Mouse (Mus musculus) lung, embryonic 14.5 days (tissue): Measurements from ENCODE around the gene Xntrpc. TPM values are rescaled to one million over a fixed set of nuclear protein-coding genes. Genes with fewer than 3 reads are reported as not detected.

Experiments
- ATAC-seq: fragments of 200-750 bp; cut with Nextera tagmentation; 2 replicates; pipeline ENCODE4 v1.8.0; 2017; ENCODE audit warnings: mild to moderate bottlenecking, moderate TSS enrichment, moderate library complexity; ENCODE audit not compliant: insufficient read depth
- DNase-seq: peaks from one replicate; pipeline ENCODE4 v3.0.0-alpha.2; 2015
- H3K27ac ChIP-seq: fragments of 300-500 bp; sonication (generic); 2 replicates; pipeline ENCODE4 v1.5.1; 2014; ENCODE audit warnings: low read depth, mild to moderate bottlenecking, moderate library complexity
- H3K27me3 ChIP-seq: fragments of 300-500 bp; sonication (generic); 2 replicates; pipeline ENCODE4 v1.6.1; 2014; ENCODE audit warnings: low read length, control low read depth; ENCODE audit not compliant: insufficient read depth
- H3K36me3 ChIP-seq: fragments of 300-500 bp; sonication (generic); 2 replicates; pipeline ENCODE4 v1.6.1; 2014; ENCODE audit warnings: control low read depth; ENCODE audit not compliant: insufficient read depth
- H3K4me1 ChIP-seq: fragments of 300-500 bp; sonication (generic); 2 replicates; pipeline ENCODE4 v1.6.1; 2014; ENCODE audit warnings: antibody characterized with exemption, control low read depth; ENCODE audit not compliant: insufficient read depth
- H3K4me2 ChIP-seq: fragments of 300-500 bp; sonication (generic); 2 replicates; pipeline ENCODE4 v1.6.1; 2014; ENCODE audit warnings: mild to moderate bottlenecking
- H3K4me3 ChIP-seq: fragments of 300-500 bp; sonication (generic); 2 replicates; pipeline ENCODE4 v1.5.1; 2014; ENCODE audit warnings: low read depth, low read length
- H3K9ac ChIP-seq: fragments of 300-500 bp; sonication (generic); 2 replicates; pipeline ENCODE4 v1.6.1; 2014
- H3K9me3 ChIP-seq: fragments of 300-500 bp; sonication (generic); 2 replicates; pipeline ENCODE4 v1.6.1; 2016; ENCODE audit warnings: low read depth, low read length, control low read depth
- CTCF ChIP-seq: IDR thresholded peaks from 2 replicates; pipeline ENCODE4 v1.5.1; 2016; ENCODE audit warnings: antibody characterized with exemption, low read depth
- WGBS: fragments of 180-500 bp; shearing (Covaris S2); extraction: QIAGEN DNeasy Blood & Tissue Kit; methylation state at CpG from one replicate; pipeline ENCODE4 v1.1.7; 2014; 5-methylcytosine and 5-hydroxymethylcytosine counted together
- polyA plus RNA-seq: library from polyadenylated mRNA; unstranded; fragments of >200 nt; fragmentation: Nextera tagmentation; extraction: Ambion mirVana; gene quantifications from 2 replicates; pipeline ENCODE4 v1.2.1, GENCODE M21; 2014

The Xntrpc gene
- polyA plus RNA-seq, 1 experiment from 2014 or later = 1.2 TPM

DNA sequence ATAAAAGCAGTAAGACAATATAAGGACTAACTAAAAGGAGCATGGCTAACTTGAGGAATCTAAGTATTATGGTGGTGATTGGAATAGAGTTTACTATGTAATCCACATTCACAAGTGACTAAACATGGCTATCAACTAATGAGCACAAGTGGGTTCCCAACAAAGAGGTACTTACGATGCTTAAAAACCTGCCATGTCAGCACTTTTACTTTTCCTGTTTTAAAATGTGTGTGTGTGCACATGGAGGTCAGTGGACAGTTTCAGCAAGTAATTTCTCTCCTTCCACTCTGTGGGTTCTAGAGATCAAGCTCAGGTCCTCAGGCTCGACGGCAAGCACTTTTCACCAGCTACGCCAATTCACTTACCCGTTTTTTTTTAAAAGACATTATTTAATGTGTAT is 72.4 kb downstream of the Xntrpc start:
- DNase-seq (no peak), ATAC-seq (no peak)
- Histone ChIP-seq H3K27me3 (no peaks in the 10 kb centered on the region), H3K9ac (no peak overlapping the region), H3K4me2 (no peak overlapping the region), H3K4me3 (no peak overlapping the region), H3K9me3 (no peaks in the 10 kb centered on the region), H3K4me1 (no peaks in the 10 kb centered on the region), H3K36me3 (peaks cover 89% of the 10 kb centered on the region), H3K27ac (no peak overlapping the region)
- WGBS = 93% methylated on average over 5 of the region's 5 CpGs
- TF ChIP-seq CTCF = no peak

Other genes starting within 250 kb of the Xntrpc start
- 0.34 and 0.67 TPM in 2 replicates for gene Phox2a, start 247.4 kb upstream of the Xntrpc start, polyA plus RNA-seq
- gene Inppl1, start 227.5 kb upstream of the Xntrpc start, polyA plus RNA-seq = 35.6 and 37.4 TPM in 2 replicates
- 2.6 and 2.8 TPM in 2 replicates for gene Folr2, start 208.5 kb upstream of the Xntrpc start, polyA plus RNA-seq
- gene Anapc15, start 202.0 kb upstream of the Xntrpc start, polyA plus RNA-seq = 85.9 and 90.4 TPM in 2 replicates
- gene Folr1, start 194.9 kb upstream of the Xntrpc start, polyA plus RNA-seq = 0.20 and 0.73 TPM in 2 replicates
- 151 and 161 TPM in 2 replicates for gene Lamtor1, start 159.8 kb upstream of the Xntrpc start, polyA plus RNA-seq
- gene Tomt, start 159.4 kb upstream of the Xntrpc start, polyA plus RNA-seq = 0.30 and 0.43 TPM in 2 replicates
- gene Lrrc51, start 131.8 kb upstream of the Xntrpc start, polyA plus RNA-seq = 7.7 and 8.3 TPM in 2 replicates
- 109 TPM in 2 replicates for gene Numa1, start 131.6 kb upstream of the Xntrpc start, polyA plus RNA-seq
- gene Il18bp, start 47.0 kb upstream of the Xntrpc start, polyA plus RNA-seq = 2.2 and 2.6 TPM in 2 replicates
- 24.8 and 29.3 TPM in 2 replicates for gene Rnf121, start 244 bp upstream of the Xntrpc start, polyA plus RNA-seq
- 23.8 and 26.9 TPM in 2 replicates for gene Xndc1, start 202 bp upstream of the Xntrpc start, polyA plus RNA-seq
- not detected in 2 replicates for gene Trpc2, start 17.4 kb downstream of the Xntrpc start, polyA plus RNA-seq
- 0.50 and 0.65 TPM in 2 replicates for gene Art1, start 36.0 kb downstream of the Xntrpc start, polyA plus RNA-seq
- 1.1 and 1.2 TPM in 2 replicates for gene Art5, start 43.8 kb downstream of the Xntrpc start, polyA plus RNA-seq
- gene Chrna10, start 51.1 kb downstream of the Xntrpc start, polyA plus RNA-seq = not detected in 2 replicates
- 50.2 and 50.7 TPM in 2 replicates for gene Nup98, start 144.5 kb downstream of the Xntrpc start, polyA plus RNA-seq
- gene Pgap2, start 144.5 kb downstream of the Xntrpc start, polyA plus RNA-seq = 77.9 and 80.4 TPM in 2 replicates
- gene Rhog, start 190.3 kb downstream of the Xntrpc start, polyA plus RNA-seq = 68.4 and 71.9 TPM in 2 replicates
- gene Stim1, start 202.1 kb downstream of the Xntrpc start, polyA plus RNA-seq = 15.9 and 16.3 TPM in 2 replicates